Mouse (Mus musculus): ENCODE measurements around the gene H2afv.
"Not testable (repeated sequence)": the region's sequence is repeated elsewhere in the genome, so short reads cannot be mapped to it uniquely, and the experiment has no call there.

H2afv gene

DNA sequence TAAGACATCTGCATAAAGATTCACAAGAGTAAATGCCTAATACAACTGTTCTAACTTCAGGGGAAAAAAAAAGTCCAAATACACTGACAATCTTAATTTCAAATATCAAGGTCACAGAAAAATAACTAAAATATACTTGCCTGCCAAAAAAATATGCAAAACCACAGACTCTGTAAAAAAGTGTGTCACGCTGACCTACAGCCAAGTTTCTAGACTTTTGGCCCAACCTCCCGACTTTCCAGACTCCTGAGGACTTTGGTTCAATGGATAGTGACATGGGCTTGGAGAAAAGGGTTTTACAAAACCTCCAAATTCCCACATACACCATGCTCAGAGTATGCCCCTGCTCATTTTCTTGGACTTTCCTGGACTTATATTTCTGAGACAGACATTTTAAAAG, 24.3 kb upstream of the H2afv start:
- DNase-seq: no peak

DNA sequence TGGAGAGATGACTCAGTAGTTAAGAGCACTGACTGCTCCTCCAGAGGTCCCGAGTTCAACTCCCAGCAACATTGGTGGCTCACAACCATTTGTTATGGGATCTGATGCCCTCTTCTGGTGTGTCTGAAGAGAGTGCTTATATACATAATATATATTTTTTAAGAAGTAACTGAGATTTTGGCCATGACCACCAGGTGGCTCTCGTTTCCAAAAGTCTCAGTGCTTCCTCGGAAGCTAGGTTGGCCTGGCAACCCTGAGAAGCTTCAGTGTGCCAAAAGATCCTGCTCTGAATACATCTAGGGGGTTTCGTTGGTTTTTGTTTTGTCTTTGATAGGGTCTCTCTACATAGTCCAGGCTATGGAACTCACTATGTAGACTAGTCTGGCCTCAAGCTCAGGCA, 20.9 kb upstream of the H2afv start:
- peak; percentile 63 to 70 for DNase-seq

DNA sequence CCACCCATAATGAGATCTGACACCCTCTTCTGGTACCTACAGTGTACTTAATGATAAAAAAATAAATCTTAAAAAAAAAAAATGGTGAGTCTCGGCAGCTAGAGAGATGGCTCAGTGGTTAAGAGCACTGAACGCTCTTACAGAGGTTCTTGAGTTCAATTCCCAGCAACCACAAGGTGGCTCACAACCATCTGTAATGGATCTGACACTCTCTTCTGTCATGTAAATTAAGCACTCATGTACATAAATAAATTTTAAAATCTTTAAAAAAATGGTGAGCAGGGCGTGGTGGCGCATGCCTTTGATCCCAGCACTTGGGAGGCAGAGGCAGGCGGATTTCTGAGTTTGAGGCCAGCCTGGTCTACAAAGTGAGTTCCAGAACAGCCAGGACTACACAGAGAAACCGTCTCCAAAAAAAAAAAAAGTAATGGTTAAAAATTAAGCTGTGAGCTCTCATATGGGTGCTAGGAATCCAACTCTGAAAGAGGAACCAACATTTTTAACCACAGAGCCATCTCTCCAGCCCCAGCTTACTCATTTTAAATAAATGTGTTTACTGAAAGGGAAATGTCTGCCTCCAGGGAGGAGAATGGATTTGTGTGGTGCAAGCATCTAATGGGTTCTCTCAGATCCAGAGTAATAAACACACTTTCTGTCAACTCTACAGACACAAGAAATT, 19.1 kb upstream of the H2afv start:
- DNase-seq: no peak

DNA sequence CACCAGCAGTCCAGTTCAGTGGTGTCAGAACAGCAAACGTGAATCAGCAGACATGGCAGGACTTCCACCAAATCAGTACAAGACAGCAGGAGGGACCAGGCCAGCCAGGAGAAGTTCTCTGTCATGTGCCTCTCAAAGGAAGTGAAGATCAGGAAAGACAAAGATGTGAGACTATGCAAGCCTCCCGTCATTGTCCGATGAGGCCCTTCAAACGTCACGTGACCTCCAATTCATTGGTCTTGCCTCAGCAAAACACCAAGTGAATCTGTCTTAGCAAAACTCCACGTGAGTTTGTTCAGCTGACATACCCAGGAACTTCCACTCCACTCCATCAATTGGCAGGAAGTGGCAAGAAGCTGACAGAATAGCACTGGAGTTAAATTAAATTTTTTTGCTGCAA, 11.8 kb upstream of the H2afv start:
- DNase-seq: no peak

DNA sequence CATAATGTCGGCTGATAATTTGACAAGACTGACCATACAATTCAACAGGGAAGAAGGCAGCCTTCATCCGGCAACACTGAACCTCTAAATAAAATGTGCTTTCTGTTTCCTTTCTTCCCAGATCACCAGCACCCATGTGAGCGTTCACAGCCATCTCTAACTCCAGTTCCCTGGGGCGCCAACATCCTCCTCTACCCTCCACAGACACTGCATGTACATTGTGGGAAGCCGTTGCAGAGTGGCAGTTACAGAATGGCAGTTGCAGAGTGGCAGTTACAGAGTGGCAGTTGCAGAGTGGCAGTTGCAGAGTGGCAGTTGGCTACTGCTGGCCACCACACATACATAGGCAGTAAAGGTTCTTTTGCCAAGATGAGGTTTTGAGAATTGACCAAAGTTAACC, 3.9 kb upstream of the H2afv start:
- DNase-seq: not testable (repeated sequence)

DNA sequence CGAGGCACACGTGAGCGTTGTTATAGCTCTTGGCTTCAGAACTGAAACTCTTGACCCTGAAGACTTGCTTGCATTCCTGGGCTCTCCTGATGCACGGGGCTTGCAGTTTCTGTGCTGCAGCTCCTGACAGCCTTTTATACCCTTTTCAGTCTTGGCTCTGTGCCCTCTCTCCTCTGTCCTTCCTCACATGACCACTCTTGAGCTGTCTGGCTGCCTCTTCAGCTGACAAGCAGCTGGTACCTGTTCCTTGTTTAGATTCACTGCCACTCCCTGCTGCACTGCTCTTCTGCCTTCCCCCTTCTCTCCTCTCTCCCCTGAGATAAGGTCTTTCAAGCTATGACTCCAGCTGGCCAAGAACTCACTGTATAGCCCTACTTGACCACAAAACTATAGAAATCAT, 3.2 kb upstream of the H2afv start:
- no peak for DNase-seq

DNA sequence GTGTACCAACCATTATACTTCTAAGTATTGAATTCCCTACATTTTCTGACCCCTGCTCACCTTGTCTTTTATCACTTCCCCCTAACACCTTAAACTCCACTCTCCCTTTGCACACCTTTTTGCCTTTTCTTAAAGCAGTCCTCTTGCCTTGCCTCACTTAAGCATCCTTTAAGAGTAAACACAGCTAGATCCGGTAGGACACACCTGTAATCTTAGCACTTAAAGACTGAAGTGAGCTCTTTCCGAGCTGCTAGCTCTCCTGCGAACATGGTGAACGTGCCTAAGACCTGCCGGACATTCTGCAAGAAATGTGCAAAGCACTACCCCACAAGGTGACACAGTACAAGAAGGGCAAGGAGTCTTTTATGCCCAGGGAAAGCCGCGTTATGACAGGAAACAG, 1.7 kb upstream of the H2afv start:
- no peak for DNase-seq

DNA sequence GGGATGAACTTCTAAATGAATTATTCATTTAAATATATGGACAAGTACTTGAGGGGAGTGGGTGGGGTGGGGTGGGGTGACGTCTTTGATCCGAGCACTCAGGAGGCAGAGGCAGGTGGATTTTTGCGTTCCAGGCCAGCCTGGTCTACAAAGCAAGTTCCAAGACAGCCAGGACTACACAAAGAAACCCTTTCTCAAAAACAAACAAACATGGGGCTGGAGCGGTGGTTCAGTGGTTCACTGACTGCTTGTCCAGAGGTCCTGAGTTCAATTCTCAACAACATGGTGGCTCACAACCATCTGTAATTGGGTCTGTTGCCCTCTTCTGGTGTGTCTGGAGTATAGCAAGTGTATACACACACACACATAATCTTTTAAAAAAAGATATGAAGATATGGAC, 1.2 kb upstream of the H2afv start:
- DNase-seq: no peak

GRCm38 (mm10) chr11:6443727-6444076, 541 bp downstream of the H2afv start:
- no peak for DNase-seq

- DNase-seq: no peak
Measured at GRCm38 (mm10) chr11:6443102-6443501, 1.1 kb downstream of the H2afv start.

GRCm38 (mm10) chr11:6442566-6442965, 1.7 kb downstream of the H2afv start:
- DNase-seq: no peak

DNA sequence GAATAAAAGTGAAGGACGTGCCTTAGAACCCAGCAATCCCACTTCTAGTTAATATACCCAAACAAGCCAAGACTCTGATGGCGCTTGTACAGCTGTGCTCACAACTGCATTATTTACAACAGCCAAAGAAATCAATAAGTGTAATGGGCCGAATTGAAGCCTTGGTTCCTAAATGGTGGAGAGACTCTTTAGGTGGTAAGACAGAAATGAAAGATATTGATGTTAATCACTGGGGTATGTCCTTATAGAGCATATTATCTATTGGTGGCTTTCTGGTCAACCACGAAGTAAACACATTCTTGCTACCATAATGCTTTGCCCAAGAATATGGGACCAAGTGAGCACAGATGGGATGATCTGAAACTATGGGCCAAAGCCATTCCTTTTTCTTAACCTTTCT, 4.1 kb downstream of the H2afv start:
- no peak for DNase-seq

- no peak for DNase-seq
Measured at GRCm38 (mm10) chr11:6437667-6438066, 6.6 kb downstream of the H2afv start.

DNA sequence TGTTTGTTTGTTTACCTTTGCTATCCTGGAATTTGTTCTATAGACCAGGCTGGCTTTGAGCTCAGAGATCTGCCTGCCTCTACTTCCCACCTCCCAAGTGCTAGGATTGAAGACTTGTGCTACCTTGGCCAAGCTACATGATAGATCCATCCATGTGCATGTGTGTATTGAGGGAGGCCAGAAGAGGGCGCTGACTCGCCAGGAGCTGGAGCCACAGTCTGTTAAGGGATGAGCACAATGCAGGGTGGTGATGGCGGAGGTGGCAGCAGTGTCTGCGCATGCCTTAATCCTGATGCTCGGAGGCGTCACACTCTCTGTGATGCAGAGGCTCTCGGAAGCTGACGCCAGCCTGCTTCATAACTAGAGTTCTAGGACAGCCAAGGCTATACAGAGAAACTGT, 7.8 kb downstream of the H2afv start:
- peak; percentile 64 to 71 for DNase-seq

GRCm38 (mm10) chr11:6430186-6430585, 14.1 kb downstream of the H2afv start:
- no peak for DNase-seq

DNA sequence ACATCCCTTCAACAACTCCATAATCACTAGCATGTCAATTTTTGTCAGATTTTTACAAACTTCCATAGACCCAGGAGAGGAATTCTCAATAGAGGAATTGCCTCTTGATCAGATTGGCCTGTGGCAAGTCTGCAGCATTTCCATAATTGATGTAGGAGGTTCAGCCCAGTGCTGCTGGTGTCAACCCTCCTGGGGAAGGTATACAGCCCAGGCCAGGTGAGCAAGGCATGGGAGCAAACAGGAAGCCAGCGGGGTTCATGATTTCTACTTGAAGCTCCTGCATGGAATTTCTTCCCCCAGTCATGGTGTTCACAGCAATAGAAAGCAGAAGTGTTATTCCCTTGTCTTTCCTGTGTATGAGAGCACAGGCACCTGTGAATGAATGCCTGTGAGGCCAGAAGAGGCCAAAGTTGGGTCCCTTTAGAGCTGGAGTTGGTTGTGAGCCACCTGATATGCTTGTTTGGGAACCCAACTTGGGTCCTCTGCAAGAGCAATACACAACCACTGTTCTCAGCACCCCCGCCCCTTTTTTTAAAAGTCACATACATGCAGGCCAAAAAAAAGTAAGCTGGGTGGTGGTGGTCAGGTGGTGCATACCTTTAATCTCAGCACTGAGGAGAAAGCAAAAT, 23.4 kb downstream of the H2afv start:
- DNase-seq: no peak

DNA sequence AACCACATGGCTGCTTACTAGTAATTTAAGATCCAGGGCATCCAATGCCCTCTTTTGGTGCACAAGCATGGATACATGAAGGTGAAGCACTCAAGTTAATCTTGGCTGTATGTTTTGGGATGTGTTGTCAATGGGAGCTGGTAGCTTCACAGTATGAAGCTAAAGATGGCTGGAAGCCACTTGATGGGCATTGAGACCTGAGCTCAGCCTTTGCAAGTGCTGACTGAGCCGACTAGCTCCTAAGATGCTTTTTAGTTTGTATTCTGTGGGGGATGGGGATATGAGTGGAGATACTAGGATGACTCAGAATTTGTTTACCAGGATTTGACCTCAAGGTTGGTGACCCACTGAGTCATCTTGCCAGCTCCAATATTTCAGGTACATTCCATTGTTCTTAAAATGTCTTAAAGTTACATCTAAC, 23.9 kb downstream of the H2afv start:
- no peak for DNase-seq

- not testable (repeated sequence) for DNase-seq
Measured at GRCm38 (mm10) chr11:6419156-6419555, 25.1 kb downstream of the H2afv start.

DNA sequence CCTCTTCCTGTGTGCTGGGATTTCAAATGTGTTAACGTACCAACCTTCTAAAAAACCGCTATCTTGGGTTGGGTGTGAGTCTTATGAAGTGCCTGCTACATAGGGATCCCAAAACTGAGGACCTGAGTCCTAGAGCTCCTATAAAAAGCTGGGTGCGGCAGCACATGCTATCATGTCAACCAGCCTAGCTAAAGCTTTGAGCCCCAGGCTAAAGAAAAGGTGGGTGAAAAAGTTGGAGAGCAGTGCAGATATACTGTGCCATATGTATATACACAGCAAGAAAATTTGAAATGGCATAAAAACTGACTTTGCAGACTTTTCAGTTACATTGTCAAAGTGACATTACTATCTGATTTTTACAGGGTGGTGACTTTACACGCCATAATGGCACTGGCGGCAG, 25.5 kb downstream of the H2afv start:
- DNase-seq: no peak

DNA sequence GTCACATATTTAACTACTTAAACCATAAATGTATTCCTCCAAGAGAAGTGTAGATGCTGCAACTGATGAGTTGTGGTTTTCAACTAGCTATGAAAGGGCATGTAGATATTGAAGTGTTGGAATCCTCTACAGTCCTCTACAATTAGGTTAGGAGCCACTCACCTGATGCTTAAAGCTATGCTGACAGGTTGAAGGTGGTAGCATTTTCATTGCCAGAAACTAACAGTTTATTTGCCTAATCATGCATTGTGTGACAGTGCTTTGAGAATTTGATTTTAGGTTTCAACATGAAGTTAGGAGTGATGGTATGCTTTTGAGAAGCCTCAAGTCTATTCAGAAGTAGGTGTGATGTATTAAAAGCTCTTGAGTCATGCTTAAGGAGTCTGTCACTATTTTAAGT, 26.8 kb downstream of the H2afv start:
- no peak for DNase-seq

DNA sequence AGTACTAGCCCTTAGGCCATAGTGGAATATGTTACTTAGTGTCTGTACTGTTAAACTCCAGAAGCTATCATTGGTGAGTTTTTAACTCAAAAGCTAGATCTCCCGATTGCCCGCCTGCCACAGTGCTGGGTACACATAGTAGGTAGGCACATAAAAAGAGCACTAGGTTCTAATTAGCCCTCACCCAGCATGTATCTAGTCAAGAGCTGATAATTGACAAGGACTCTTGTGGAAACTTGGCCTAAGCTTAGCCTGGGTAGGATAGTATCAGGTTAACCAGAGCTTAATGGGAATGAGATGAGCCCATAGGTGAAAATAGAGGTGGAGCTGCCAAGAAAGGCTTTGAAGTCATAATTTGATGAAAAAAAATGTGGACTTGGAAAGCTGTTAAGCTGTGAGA, 27.2 kb downstream of the H2afv start:
- no peak for DNase-seq

DNA sequence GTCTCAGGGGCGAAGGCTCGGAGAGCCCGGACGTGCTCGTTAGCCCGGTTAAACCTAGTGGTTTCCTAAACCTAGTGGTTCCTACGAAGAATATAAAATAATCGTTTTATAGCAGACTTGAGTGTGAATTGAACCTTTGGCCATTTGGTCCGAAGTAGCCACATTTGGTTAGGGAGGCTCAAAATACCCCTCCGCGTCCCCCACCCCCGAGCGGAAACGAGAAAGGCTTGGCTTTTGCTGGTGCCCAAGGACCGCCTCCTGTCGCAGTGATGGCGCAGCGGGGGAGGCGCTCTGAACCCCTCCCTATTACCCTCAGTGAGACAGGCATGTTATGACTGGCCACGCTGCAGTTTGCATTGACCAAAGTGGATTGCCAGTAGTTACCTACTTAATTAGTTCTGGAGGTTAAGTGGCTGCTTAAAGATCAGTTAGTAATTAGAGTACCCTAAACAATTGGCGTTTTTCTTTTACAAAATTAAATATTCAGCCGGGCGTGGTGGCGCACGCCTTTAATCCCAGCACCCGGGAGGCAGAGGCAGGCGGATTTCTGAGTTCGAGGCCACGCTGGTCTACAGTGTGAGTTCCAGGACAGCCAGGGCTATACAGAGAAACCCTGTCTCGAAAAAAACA, 27.7 kb downstream of the H2afv start:
- peak; percentile 80 to 87 for DNase-seq

- DNase-seq: peak; percentile 99
Measured at GRCm38 (mm10) chr11:6415551-6416404, 28.5 kb downstream of the H2afv start.
